Mouse (Mus musculus) cerebellum, postnatal 36 days (tissue): ENCODE results near the gene Zfp408.
A peak's percentile ranks its signal among the peaks of the same experiment; 100 is the strongest.
"Not testable (repeated sequence)": the region's sequence is repeated elsewhere in the genome, so short reads cannot be mapped to it uniquely, and the experiment has no call there.

Experiments used
- DNase-seq, 2 experiments: peaks; one replicate each; pipeline ENCODE4 v3.0.0; 2021 to 2022; ENCODE audit warnings: mixed read lengths in 2 of 2

Zfp408 gene

GRCm38 (mm10) chr2:91650360-91650995 lies 887 bp upstream of the Zfp408 start:
- no peak for DNase-seq

- no peak for DNase-seq
Measured at GRCm38 (mm10) chr2:91649152-91649551, 439 bp downstream of the Zfp408 start.

- DNase-seq: peak; percentile 64 to 67
Measured at GRCm38 (mm10) chr2:91646733-91647132, 2.9 kb downstream of the Zfp408 start.

- no peak for DNase-seq
Measured at GRCm38 (mm10) chr2:91645811-91646210, 3.8 kb downstream of the Zfp408 start.

GRCm38 (mm10) chr2:91645354-91645753 lies 4.2 kb downstream of the Zfp408 start:
- no peak for DNase-seq

- DNase-seq: no peak
Measured at GRCm38 (mm10) chr2:91644021-91644420, 5.6 kb downstream of the Zfp408 start.

GRCm38 (mm10) chr2:91642825-91643415 lies 6.7 kb downstream of the Zfp408 start:
- no peak for DNase-seq

GRCm38 (mm10) chr2:91638931-91639330 lies 10.7 kb downstream of the Zfp408 start:
- DNase-seq: no peak

GRCm38 (mm10) chr2:91636727-91637338 lies 12.8 kb downstream of the Zfp408 start:
- no peak for DNase-seq

GRCm38 (mm10) chr2:91636229-91636628 lies 13.4 kb downstream of the Zfp408 start, which contains the start of gene F2:
TSS of gene F2 (minus strand) at chr2:91636414.
- DNase-seq: no peak

- DNase-seq: no peak
Measured at GRCm38 (mm10) chr2:91635486-91635885, 14.1 kb downstream of the Zfp408 start.

GRCm38 (mm10) chr2:91634841-91635240 lies 14.8 kb downstream of the Zfp408 start:
- DNase-seq: peak; percentile 43 to 57

- DNase-seq: no peak
Measured at GRCm38 (mm10) chr2:91633334-91633977, 16.1 kb downstream of the Zfp408 start.

GRCm38 (mm10) chr2:91632316-91632715 lies 17.3 kb downstream of the Zfp408 start:
- no peak for DNase-seq

GRCm38 (mm10) chr2:91631826-91632225 lies 17.8 kb downstream of the Zfp408 start:
- DNase-seq: no peak

GRCm38 (mm10) chr2:91630384-91630783 lies 19.2 kb downstream of the Zfp408 start:
- no peak for DNase-seq

- no peak for DNase-seq
Measured at GRCm38 (mm10) chr2:91629682-91630081, 19.9 kb downstream of the Zfp408 start.

- no peak for DNase-seq
Measured at GRCm38 (mm10) chr2:91628171-91628570, 21.4 kb downstream of the Zfp408 start.

- no peak for DNase-seq
Measured at GRCm38 (mm10) chr2:91627486-91627885, 22.1 kb downstream of the Zfp408 start.

- not testable (repeated sequence) for DNase-seq
Measured at GRCm38 (mm10) chr2:91623366-91623765, 26.2 kb downstream of the Zfp408 start.

- no peak for DNase-seq
Measured at GRCm38 (mm10) chr2:91622356-91622755, 27.2 kb downstream of the Zfp408 start.

GRCm38 (mm10) chr2:91609370-91609769 lies 40.2 kb downstream of the Zfp408 start:
- not testable (repeated sequence) for DNase-seq

- no peak for DNase-seq
Measured at GRCm38 (mm10) chr2:91602389-91602788, 47.2 kb downstream of the Zfp408 start.

- no peak for DNase-seq
Measured at GRCm38 (mm10) chr2:91600475-91600874, 49.1 kb downstream of the Zfp408 start.
